Mouse (Mus musculus) right cerebral cortex, adult 2 months (tissue): Measurements from ENCODE around the gene Rbsn.
A peak's percentile ranks its signal among the peaks of the same experiment; 100 is the strongest.

Experiments used
- DNase-seq, 2 experiments: peaks; one replicate each; pipeline ENCODE4 v3.0.0; 2021 to 2022; ENCODE audit warnings: low spot score in 2 of 2

The Rbsn gene

DNA sequence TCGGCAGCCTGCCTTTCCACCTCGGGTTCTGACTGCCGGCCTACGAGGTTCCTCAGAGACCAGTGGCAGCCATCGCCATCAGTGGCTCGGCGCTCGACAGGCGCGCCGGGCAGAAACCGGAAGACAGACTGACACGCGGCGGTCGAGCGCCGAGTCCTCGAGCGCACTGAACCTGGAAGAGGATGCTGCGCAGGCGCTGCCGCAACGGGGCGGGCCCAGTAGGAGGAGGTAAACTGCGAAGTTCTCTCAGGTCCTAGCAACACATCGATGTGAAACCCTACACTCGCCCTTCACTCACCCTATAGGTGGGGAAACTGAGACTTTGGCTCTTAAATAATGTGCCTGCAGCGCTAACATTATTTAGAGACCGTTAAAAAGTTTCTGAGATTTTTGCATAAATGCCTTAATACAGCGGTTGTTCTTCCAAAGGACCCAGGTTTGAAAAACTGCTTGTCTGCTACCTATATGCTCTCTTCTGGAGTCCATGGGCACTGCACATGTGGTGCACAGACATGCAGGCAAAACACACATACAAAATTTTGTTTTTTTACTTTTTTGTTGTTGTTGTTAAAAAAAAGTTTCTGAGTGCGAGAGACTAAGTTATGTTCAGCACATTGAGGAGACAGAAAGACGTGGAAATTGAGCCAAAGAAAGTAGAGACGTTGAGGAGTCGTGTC lies at the start of gene Rbsn:
TSS of gene Rbsn (minus strand) at position 153 of the 677 bp plus-strand sequence.
- DNase-seq: peak; percentile 91 to 95

DNA sequence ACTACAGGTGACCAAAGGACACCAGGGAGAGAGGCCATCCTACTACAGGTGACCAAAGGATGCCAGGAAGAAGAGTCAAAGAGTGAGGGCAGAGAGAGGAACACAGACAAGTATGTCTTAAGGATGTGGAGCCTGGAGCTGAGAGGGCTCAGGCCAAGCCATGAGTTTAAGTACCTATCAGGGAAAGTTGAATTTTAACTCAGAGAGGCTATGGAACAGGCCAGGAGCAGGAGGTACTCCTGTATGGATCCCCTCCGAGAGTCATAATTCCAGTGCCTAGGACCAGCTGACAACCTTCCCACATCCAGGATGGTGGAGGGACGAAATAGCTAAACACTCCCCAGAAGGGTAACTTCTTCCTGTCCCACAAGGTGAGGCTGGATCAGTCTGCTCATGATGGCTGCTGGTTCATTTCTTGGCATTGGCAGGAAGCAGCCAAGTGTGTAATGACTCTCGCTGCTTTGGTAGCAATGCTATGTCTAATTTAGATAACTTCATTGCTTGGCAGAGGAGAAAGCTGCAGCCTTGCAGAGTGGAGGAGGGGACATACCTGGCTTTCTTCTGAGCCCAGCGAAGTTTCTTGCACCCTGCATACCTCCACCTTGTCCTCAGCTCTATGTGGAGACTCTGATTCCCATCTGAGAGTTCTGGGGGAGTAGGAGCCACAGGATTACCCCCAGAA lies 46.6 kb upstream of the Rbsn start:
- no peak for DNase-seq

DNA sequence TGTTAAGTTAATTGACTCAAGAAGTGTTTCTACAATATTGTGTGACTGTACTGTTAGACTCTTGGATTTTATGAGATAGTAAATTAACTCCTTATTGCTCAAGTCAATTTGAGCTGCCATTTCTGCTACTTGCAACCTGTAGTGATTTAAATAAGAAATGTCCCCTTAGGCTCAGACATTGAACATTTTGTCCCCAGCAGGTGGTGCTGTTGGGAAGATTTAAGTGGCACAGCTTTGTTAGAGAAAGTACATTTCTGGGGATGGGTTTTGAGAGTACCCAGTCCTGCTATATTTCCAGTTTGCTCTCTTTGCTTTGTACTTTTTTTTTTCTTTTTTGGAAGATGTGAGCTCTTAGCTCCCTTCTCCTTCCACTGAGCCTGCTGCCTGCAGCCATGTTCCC lies 40.6 kb upstream of the Rbsn start:
- no peak for DNase-seq

DNA sequence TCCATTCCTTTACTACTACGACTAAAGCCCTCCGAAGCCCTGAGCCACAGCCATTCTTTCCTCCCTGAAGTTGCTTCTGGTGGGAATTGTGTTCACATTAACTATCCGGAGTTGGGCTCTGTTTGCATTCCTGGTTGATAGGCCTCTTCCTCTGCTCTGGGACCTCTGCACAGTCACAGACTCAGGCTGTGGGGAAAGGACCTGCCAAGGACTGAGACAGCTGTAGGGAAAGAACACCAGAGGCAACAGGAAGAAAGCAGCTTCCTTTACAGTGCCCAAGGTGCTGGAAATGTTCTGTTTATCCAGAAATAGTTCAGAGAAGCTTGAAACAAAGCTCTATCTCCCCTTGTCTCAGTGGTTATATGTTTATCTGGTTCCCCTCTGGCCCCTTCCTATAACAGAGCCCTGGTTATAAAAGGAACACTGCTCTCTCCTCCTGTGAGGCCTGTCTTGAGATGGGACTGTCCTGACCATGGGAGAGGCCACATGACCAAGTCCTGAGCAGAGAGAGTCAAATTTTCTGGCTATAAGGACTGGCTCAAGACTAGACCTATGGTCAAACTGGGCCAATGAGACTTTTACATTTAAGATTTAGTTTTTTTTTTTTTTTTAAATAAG lies 38.6 kb upstream of the Rbsn start:
- DNase-seq: no peak

DNA sequence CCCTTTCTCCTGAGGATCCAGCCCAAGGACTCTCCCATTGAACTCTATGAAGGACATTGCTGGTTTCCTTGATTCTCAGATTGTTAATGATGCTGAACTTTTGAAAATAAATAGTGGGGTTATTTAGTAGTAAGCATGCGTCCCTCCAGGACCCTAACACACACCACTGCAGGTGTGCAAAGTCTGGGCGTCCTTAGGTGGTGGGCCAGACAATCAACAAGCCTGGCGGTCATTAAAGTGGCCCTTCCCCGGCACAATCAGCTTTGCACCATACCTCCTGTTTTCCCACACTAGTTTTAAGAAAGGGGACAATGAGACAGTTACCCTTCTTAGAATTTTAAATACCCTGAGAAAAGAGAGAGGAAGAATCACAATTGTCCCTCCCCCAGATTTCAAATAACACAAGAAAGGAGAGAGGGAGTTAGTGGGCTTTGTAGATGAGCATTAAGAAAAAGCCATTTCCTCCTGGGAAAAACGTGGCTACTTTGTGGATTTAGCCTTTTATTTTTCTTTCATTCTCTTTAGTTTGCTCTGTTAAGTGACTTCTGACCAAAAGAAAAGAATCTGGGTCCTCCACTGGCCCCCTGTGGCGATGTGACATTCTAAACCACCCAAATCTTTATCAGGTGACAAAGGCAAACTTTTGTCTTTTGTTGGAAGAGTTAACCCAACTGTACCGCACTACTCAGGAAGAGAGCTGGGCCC lies 32.6 kb upstream of the Rbsn start:
- no peak for DNase-seq

DNA sequence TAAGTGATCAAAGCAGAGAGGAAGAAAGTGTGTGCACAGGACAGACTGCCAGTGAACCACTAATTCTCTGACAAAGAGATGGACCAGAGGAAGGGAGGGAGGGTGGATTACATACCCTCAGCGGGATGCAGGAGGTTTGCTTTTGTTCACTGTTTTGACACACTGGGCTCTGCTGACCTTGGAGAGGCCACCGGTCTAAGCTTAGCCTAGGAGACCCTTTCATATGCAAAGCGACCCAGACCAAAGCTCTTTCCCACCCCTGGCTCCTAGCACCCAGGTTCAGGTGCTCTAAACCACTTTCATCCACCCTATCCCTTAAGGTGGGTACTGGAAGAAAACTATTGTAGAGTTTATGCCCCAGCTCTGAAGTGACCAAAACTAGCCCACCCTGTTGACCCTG lies 31.6 kb upstream of the Rbsn start:
- DNase-seq: no peak

DNA sequence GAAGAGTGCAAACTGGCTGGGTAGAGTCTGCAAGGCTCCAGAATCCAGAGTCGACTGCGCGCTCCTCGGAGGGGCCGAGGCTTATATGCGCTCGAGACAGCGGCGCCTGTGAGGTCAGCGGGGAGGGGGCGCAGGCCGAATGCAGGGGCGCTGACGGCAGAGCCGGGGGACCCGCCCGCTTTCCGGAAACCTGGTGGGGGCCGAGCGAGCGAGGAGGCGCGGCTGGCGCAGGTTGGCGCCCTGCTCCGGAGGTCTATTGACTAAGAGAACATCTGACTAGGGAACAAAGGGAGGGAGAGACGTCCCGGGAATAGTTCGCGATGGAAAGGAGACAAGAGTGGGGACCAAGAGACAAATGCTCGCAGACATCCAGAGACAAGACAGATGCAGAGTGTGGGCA lies 29.9 kb upstream of the Rbsn start, which contains the start of gene Trh:
TSS of gene Trh (minus strand) at position 60 of the 400 bp plus-strand sequence.
- no peak for DNase-seq

DNA sequence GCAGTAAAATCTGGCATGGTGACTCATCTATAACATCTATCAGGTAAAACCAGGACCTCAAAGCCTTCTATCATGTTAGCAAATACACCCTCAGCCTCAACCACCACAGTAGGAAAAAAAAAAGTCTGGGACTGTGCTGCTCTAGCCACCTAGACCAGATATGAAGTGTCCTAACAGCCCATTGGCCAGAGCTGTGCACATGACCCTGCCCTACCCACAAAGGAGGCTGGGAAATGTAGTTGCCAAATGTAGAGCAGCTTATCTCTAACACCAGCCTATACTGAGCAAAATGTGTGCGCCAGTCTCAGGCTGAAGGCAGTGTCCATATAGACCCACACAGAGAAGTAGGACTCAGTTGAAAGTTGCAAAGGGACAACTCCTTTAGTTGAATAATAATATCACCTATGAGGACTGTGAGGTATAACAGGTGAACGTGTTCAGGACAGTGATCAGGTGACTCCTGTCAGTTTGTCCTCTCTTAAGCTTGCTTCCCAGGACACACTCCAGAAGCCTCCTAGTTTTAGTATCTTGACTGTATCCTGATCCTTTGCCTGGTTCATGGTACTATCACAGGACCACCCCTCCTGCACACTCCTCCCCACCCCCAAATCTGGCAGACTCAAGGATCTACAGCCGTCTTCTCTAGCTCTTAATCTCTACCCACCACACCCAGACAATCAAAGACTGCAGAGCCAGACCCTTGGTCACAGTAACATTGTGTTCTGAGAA lies 26.6 kb upstream of the Rbsn start:
- peak; percentile 56 to 61 for DNase-seq

DNA sequence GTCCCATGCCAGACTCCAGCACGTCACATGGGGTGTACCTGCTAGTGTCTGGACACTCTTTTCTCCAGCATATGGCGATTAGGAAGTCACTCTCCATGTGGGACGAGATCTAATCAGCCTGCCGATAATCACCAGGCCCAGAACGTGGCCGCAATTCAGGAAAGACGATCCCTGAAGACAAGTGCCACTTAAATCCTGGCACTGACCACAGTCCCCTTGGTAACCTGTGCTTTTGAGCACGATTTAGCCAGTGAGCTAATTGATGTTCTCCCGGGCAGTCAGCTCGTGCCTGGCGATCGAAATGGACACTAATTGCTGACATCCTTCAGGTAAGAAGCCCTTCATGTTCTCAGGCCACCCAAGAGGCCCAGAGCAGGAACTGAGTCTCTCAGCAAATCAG lies 20.3 kb upstream of the Rbsn start:
- no peak for DNase-seq

DNA sequence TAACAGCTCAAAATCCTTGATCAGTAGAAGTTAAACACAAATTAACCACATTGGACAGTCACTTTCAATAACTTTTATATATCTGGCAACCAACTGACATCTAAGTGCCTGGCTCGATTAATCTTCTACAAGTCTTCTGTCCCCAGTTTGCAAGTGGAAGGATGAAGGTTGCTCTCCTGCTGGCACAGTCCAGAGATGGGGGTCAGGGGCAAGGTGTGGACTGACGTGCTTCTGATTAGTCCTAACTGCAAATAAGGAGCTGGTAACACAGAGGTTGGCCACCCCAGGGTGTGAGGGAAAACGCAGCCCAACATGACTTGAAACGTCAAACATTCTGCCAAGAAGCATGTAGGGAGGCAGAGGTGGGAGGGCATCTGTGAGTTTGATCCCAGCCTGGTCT lies 17.0 kb upstream of the Rbsn start:
- DNase-seq: no peak

DNA sequence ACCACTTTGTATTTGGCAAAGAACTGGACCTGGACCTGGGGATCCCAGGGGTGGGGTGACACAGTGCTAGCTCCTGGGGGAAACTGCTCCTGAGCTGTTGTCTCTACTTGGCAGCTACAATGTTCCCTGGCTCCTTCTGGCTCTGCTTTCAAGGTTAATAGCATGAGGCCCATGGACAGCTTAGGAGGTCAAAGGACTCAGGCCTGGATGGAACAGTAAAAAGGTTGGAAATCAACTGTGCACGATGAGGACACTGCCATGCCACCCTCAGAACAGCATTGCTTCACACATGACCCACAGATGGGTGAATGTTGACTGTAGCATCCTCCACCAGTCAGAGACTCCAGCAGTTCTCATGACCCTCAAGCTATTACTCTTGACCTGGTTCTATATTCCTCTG lies 16.6 kb upstream of the Rbsn start:
- no peak for DNase-seq

DNA sequence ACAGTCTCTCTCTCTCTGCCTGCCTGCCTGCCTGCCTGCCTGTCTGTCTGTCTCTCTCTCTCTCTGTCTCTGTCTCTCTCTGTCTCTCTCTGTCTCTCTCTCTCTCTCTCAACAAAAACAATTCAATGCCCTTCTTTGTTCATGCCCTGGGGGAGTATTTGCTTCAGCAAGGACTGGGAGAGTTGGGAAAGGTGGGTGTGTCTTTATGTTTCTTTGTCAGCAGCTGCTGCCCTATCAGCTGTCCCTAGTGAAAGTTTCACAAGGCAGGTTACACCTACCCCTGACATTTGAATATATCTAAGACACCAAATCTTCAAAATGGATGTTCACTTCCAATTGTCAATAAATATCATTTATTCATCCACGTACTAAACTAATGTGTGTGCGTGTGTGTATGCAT lies 14.9 kb upstream of the Rbsn start:
- DNase-seq: no peak

DNA sequence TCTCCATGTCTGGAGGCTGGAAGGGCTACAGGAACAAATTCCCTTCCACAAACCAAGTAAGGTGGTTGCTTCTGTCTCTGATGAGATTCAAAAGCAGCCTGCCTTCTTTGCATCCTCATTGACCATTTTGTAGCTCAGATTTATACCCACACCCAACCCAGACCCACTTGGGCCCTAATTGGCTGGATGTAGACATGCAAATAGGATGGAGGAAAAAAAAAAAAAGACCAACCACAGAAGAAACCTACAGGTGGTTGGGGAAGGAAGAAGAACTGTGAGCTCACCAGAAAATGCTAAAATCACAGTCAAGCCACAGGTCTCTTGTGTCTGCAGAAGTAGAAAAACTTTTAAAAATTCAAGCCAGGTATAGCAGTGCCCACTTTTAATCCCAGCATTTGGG lies 14.4 kb upstream of the Rbsn start:
- no peak for DNase-seq

DNA sequence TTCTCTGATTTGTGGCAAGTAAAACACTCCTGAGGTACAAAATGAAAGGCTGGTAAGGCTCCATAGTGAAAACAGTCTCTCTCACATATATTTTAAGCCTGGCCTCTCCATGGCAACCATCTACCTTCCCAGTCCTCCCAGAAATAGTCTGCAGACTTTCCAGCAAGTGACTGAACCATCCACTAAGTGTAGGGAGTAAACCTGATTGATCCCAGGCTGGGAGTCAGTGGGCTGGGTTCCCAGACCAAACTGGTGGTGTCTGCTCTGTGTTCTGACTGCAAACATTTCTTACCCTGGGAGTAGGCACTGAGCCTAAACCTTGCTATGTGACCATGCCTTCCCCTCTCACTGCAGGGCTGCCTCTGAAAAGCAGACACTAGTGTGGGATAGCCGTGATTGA lies 10.3 kb upstream of the Rbsn start:
- peak in 1 of 2 experiments; percentile 36 for DNase-seq

DNA sequence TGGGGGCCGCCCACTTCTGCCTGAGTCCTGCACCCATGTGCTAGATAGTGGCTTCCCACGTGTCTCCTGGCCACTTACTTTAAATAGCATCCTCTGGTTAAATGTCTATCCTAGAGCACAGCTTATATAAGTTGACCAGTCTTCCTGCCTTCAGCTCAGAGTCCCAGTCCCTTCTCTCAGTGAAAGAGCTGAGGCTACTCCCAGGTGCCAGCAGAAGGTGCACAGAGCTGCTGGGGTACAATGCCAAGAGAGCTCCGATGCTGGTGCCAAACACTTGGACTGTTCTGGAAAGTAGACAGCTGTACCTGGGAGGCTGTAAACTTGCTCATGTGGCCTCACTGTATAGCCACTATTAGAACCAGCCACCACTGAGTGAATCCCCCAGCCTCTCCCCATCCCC lies 7.3 kb upstream of the Rbsn start:
- DNase-seq: no peak

DNA sequence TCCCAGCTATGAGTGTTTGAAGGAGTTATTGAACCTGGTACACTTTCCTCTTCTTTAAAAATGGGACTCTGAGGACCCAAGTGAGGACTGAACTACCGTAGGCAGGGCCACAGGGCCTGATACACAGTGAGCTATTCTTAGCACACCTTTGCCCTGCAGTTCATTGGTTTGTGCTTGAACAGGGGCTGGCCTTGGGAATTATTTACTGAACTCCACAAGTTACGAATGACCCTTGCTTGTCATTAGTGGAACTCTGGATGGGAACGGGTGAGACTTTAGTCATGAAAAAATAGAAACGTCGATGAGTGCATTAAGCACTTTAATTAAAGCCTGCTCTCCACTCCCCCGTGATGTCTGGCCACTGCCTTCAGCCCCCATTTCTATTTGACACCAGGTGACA lies 6.9 kb upstream of the Rbsn start:
- DNase-seq: no peak

DNA sequence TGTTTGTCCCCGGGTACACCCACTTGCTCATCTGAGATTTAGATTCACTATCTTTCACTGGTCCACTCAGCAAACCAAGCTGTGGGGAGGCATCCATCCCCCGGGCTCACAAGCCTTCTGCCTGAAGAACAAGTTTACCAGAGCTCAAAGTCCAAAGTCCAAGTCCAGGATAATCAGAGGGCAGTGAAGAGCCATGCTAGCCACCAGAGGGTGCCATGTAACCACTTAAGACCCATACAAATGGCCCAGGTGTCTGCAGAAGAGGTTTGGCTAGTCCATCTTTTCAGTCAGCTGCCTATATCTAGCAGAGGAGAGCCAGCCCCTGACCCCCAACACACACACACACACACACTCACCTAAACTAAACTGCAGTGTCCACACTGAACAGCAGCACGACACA lies 4.7 kb upstream of the Rbsn start:
- peak; percentile 52 to 66 for DNase-seq

DNA sequence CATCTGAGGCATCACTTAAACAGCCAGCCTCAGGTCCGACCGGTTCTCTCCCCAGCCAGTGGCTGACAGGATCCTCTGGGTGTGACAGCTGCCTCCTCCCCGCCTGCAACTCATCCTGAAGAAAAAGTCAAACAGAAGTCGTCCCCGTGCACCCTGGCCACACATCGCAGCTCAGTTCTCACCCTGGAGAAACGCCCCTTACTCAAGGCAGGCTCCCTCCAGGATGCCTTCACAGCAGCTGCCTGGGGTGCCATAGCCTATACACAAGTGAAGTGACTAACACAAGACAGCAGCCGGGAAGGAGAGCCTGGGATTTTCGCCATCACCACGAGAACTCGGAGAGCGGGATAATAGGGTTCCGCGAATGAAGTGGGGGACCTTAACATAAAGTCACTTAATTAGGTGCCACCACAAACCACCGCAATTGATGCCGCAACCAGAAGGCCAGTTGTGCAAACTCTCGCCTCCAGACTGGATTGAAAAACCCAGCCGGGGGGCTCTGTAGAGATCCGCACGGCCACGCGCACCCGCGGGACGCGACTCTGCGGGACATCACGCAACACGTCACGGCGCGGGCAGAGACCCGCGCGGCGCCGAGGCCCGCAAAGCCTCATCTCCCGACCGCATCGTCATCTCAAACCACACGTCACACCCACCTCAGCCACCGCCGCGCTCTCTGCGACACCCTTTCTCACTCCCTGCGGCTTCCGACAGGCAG lies 511 bp downstream of the Rbsn start:
- DNase-seq: peak in 1 of 2 experiments; percentile 4

DNA sequence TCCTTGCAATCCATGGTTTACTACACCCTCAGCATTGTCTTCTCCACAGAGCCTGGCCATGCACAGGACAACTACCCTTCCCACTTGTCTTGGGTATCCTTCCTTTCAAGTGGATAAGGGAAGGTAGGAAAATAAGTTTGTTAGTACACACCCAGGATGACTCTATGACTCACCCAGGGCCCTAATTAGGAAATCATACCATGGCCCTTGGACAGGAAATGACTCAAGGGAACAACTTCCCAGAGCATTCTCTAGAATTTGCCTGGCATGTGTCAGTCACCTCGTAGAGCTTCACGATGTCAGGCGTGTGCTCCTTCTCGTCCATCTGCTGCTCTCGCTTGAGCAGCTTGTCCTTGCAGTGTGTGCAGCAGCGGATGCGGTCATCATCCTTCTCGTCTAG lies 15.3 kb downstream of the Rbsn start:
- DNase-seq: no peak

DNA sequence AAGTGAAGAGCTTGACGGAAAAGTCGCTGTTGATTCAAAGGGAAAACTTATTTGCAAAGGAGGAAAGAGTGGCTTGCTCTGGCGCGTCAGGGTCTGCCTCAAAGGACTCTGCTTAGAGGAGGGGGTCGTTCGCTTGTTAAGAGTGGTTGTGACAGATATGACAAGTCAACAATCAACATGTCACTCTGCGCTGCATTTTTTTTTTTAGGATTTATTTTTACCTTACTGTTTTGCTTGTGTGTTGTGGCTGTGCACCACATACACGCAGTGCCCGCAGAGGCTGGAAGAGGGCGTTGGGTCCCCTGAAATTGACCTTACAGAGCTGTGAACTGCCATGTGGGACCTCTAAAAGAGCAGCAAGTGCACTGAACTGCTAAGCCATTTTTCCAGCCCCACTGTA lies 30.5 kb downstream of the Rbsn start:
- DNase-seq: peak in 1 of 2 experiments; percentile 12

DNA sequence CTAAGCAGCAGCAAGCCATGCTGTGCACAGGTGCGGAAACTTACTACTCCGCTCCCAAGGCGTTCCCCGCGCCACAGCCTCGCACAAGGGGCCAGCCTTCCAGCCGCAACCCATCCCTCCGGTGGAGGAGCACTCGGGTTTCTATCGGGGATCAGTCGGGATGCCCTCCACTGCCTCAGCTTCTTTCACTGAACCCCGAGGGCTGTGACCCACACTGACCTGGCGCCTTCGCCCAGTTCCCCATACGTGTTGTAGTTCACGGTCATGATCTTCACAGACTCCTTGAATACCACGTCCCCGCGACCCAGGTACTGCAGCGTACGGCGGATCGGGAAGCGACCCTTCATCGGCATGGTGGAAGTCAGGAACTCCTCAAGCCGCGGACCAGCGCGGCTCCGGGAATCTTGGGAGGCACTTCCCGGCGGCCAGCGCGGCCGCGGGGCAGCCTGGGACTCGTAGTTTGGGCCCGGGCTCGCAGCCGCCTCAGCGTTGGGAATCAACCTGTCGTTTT lies 31.0 kb downstream of the Rbsn start, which contains the start of gene Mrps25:
TSS of gene Mrps25 (minus strand) at position 413 of the 511 bp plus-strand sequence.
- peak; percentile 78 to 80 for DNase-seq
